Mouse (Mus musculus) hindbrain, embryonic 14.5 days (tissue): ENCODE data around the gene Ets2. TPM values are rescaled to one million over a fixed set of nuclear protein-coding genes. Genes with fewer than 3 reads are reported as not detected.

ENCODE experiments used
- ATAC-seq: fragments of 200-750 bp; cut with Nextera tagmentation; 2 replicates; pipeline ENCODE4 v1.8.0; 2017; ENCODE audit warnings: moderate number of reproducible peaks, mild to moderate bottlenecking, moderate TSS enrichment, moderate library complexity; ENCODE audit not compliant: low FRiP score
- DNase-seq: peaks from one replicate; pipeline ENCODE4 v3.0.0-alpha.2; 2015; ENCODE audit warnings: low spot score
- H3K27ac ChIP-seq: fragments of 300-500 bp; sonication (generic); 2 replicates; pipeline ENCODE4 v1.5.1; 2014; ENCODE audit warnings: mild to moderate bottlenecking, moderate library complexity
- H3K27me3 ChIP-seq: fragments of 300-500 bp; sonication (generic); 2 replicates; pipeline ENCODE4 v1.6.1; 2014; ENCODE audit warnings: mild to moderate bottlenecking, low read length, mixed read lengths; ENCODE audit not compliant: control insufficient read depth, insufficient read depth
- H3K36me3 ChIP-seq: fragments of 300-500 bp; sonication (generic); replicated peaks from 2 replicates; pipeline ENCODE4 v1.6.1; 2014; ENCODE audit not compliant: control insufficient read depth, insufficient read depth
- H3K4me1 ChIP-seq: fragments of 300-500 bp; sonication (generic); replicated peaks from 2 replicates; pipeline ENCODE4 v1.6.1; 2014; ENCODE audit warnings: antibody characterized with exemption, low read length, mixed read lengths; ENCODE audit not compliant: control insufficient read depth, insufficient read depth
- H3K4me2 ChIP-seq: fragments of 300-500 bp; sonication (generic); replicated peaks from 2 replicates; pipeline ENCODE4 v1.6.1; 2014; ENCODE audit warnings: mild to moderate bottlenecking, moderate library complexity
- H3K4me3 ChIP-seq: fragments of 300-500 bp; sonication (generic); replicated peaks from 2 replicates; pipeline ENCODE4 v1.5.1; 2014; ENCODE audit warnings: mild to moderate bottlenecking, low read length
- H3K9ac ChIP-seq: fragments of 300-500 bp; sonication (generic); 2 replicates; pipeline ENCODE4 v1.6.1; 2014
- H3K9me3 ChIP-seq: fragments of 300-500 bp; sonication (generic); 2 replicates; pipeline ENCODE4 v1.6.1; 2016; ENCODE audit warnings: low read length; ENCODE audit not compliant: control insufficient read depth
- WGBS: fragments of 180-500 bp; shearing (Covaris S2); extraction: QIAGEN DNeasy Blood & Tissue Kit; methylation state at CpG from one replicate; pipeline ENCODE4 v1.1.7; 2014; 5-methylcytosine and 5-hydroxymethylcytosine counted together
- polyA plus RNA-seq: library from polyadenylated mRNA; unstranded; fragments of >200 nt; fragmentation: Nextera tagmentation; extraction: Ambion mirVana; gene quantifications from 2 replicates; pipeline ENCODE4 v1.2.1, GENCODE M21; 2014

Gene Ets2
- polyA plus RNA-seq, 1 experiment from 2014 or later = 20.6 TPM

GRCm38 (mm10) chr16:95686901-95687300 is 15.0 kb upstream of the Ets2 start:
- ATAC-seq = no peak

GRCm38 (mm10) chr16:95688010-95688409 is 13.9 kb upstream of the Ets2 start:
- Histone ChIP-seq H3K4me1 (no peaks in the 10 kb centered on the region), H3K36me3 (no peaks in the 10 kb centered on the region), H3K4me3 (no peak overlapping the region), H3K9me3 (no peaks in the 10 kb centered on the region), H3K4me2 (no peak overlapping the region), H3K27me3 (no peaks in the 10 kb centered on the region), H3K27ac (no peak overlapping the region), H3K9ac (no peak overlapping the region)
- 74% methylated on average over 4 of the region's 4 CpGs for WGBS
- ATAC-seq (no peak), DNase-seq (no peak)

More at GRCm38 (mm10) chr16:95686901-95687300, 15.0 kb upstream of the Ets2 start:
- Histone ChIP-seq H3K27me3 (no peaks in the 10 kb centered on the region), H3K36me3 (no peaks in the 10 kb centered on the region), H3K9ac (no peak overlapping the region), H3K4me2 (no peak overlapping the region), H3K4me3 (no peak overlapping the region), H3K27ac (no peak overlapping the region), H3K4me1 (no peaks in the 10 kb centered on the region), H3K9me3 (no peaks in the 10 kb centered on the region)
- no peak for DNase-seq
- WGBS = 94% methylated on average over 8 of the region's 8 CpGs

GRCm38 (mm10) chr16:95696599-95696998 is 5.3 kb upstream of the Ets2 start:
- Histone ChIP-seq H3K9ac (no peak overlapping the region), H3K4me2 (no peak overlapping the region), H3K4me3 (no peak overlapping the region), H3K4me1 (no peaks in the 10 kb centered on the region), H3K36me3 (no peaks in the 10 kb centered on the region), H3K27ac (no peak overlapping the region), H3K9me3 (no peaks in the 10 kb centered on the region), H3K27me3 (no peaks in the 10 kb centered on the region)
- 56% methylated on average over 6 of the region's 6 CpGs for WGBS
- no peak for DNase-seq
- ATAC-seq = no peak

- H3K4me2 ChIP-seq = no peak overlapping the region
- no peaks in the 10 kb centered on the region for H3K36me3 ChIP-seq
- peaks cover 11% of the 10 kb centered on the region for H3K4me1 ChIP-seq
- no peak overlapping the region for H3K9ac ChIP-seq
- no peak overlapping the region for H3K27ac ChIP-seq
- no peak overlapping the region for H3K4me3 ChIP-seq
- H3K9me3 ChIP-seq = no peaks in the 10 kb centered on the region
- DNase-seq = no peak
- H3K27me3 ChIP-seq = no peaks in the 10 kb centered on the region
- WGBS = 53% methylated on average over 3 of the region's 3 CpGs
- ATAC-seq = no peak
Observed at GRCm38 (mm10) chr16:95699721-95700120, 2.2 kb upstream of the Ets2 start.

GRCm38 (mm10) chr16:95700224-95700623 is 1.7 kb upstream of the Ets2 start:
- no peaks in the 10 kb centered on the region for H3K9me3 ChIP-seq
- DNase-seq (no peak), ATAC-seq (no peak)
- no peak overlapping the region for H3K27ac ChIP-seq
- no peak overlapping the region for H3K4me2 ChIP-seq
- H3K27me3 ChIP-seq = no peaks in the 10 kb centered on the region
- peaks cover 16% of the 10 kb centered on the region for H3K4me1 ChIP-seq
- no peak overlapping the region for H3K4me3 ChIP-seq
- H3K36me3 ChIP-seq = no peaks in the 10 kb centered on the region
- WGBS = 58% methylated on average over 7 of the region's 7 CpGs
- H3K9ac ChIP-seq = no peak overlapping the region

GRCm38 (mm10) chr16:95702562-95703545 is 979 bp downstream of the Ets2 start:
- 1% methylated on average over 62 of the region's 62 CpGs for WGBS
- Histone ChIP-seq H3K9ac (peak overlapping the region; percentile 97), H3K27me3 (no peaks in the 10 kb centered on the region), H3K36me3 (no peaks in the 10 kb centered on the region; the same call in 1 of the 2 replicates), H3K4me3 (peak overlapping the region; percentile 77), H3K27ac (peak overlapping the region; percentile 87), H3K4me2 (peak overlapping the region; percentile 94), H3K9me3 (no peaks in the 10 kb centered on the region), H3K4me1 (peaks cover 16% of the 10 kb centered on the region)
- DNase-seq (peak; percentile 36), ATAC-seq (peak; percentile 68; the same call in 1 of the 2 replicates)

GRCm38 (mm10) chr16:95703958-95704357 is 2.1 kb downstream of the Ets2 start:
- Histone ChIP-seq H3K9me3 (no peaks in the 10 kb centered on the region), H3K36me3 (no peaks in the 10 kb centered on the region; the same call in 1 of the 2 replicates), H3K27ac (peak overlapping the region; percentile 28; the same call in 1 of the 2 replicates), H3K4me3 (peak overlapping the region; percentile 77), H3K9ac (peak overlapping the region; percentile 47), H3K4me1 (peaks cover 16% of the 10 kb centered on the region), H3K27me3 (no peaks in the 10 kb centered on the region), H3K4me2 (peak overlapping the region; percentile 94)
- DNase-seq (peak; percentile 39), ATAC-seq (no peak)
- WGBS = 43% methylated on average over 8 of the region's 8 CpGs

GRCm38 (mm10) chr16:95704662-95705330 is 2.9 kb downstream of the Ets2 start:
- peaks cover 16% of the 10 kb centered on the region for H3K4me1 ChIP-seq
- peak overlapping the region; percentile 77; the same call in 1 of the 2 replicates for H3K4me3 ChIP-seq
- WGBS = 86% methylated on average over 10 of the region's 10 CpGs
- H3K4me2 ChIP-seq = peak overlapping the region; percentile 94
- H3K9ac ChIP-seq = peak overlapping the region; percentile 47; the same call in 1 of the 2 replicates
- H3K27me3 ChIP-seq = no peaks in the 10 kb centered on the region
- no peak overlapping the region for H3K27ac ChIP-seq
- H3K36me3 ChIP-seq = peaks cover 7% of the 10 kb centered on the region
- ATAC-seq (no peak), DNase-seq (no peak)
- no peaks in the 10 kb centered on the region for H3K9me3 ChIP-seq

- Histone ChIP-seq H3K27me3 (no peaks in the 10 kb centered on the region), H3K9me3 (no peaks in the 10 kb centered on the region), H3K27ac (no peak overlapping the region), H3K4me1 (peaks cover 16% of the 10 kb centered on the region), H3K36me3 (peaks cover 16% of the 10 kb centered on the region), H3K4me2 (no peak overlapping the region), H3K4me3 (no peak overlapping the region), H3K9ac (no peak overlapping the region)
- ATAC-seq (no peak), DNase-seq (no peak)
- WGBS = 94% methylated on average over 6 of the region's 6 CpGs
Observed at GRCm38 (mm10) chr16:95705771-95706170, 3.9 kb downstream of the Ets2 start.
